In genomic region chr13:16282230-16282629, GRCm38 (mm10) we compare ENCODE assay signal across 27 mouse cellular contexts.
DNase-seq lines count a peak whose midpoint lies in the region; ATAC-seq and TF ChIP-seq lines count a peak whose summit lies in the region.
"Had no signal": no experiment of that assay in that cellular context is flagged by ENCODE, and none has a peak within 500 bp of the region (broad histone marks: within the 10 kb centered on the region; RNA-seq: fewer than 3 reads in every experiment).

No protein-coding gene starts in this region.

- no peaks in the 10 kb centered on the region for H3K9me3 ChIP-seq in heart, embryonic 12.5 days (replicated peaks)
- no peaks in the 10 kb centered on the region for H3K9me3 ChIP-seq in liver, embryonic 12.5 days (replicated peaks)
- no peaks in the 10 kb centered on the region for H3K9me3 ChIP-seq in lung, embryonic 16.5 days (ENCODE audit: control insufficient read depth, low read length)
- H3K9me3 ChIP-seq in stomach, embryonic 15.5 days: no peaks in the 10 kb centered on the region
- H3K9me3 ChIP-seq: hindbrain, embryonic 13.5 days; midbrain, embryonic 10.5 days; midbrain, embryonic 15.5 days; neural tube, embryonic 15.5 days had no signal

- ATAC-seq in heart, embryonic 12.5 days (ENCODE audit: insufficient number of reproducible peaks, low FRiP score): peak; percentile 66
- no peak for ATAC-seq in liver, embryonic 12.5 days
- peak; percentile 68; the same call in 1 of the 2 replicates for ATAC-seq in lung, embryonic 16.5 days (ENCODE audit: low read depth)
- no peak for ATAC-seq in stomach, embryonic 15.5 days (ENCODE audit: insufficient read depth, low FRiP score, low read depth)
- ATAC-seq: CD4-positive, CD25-positive, alpha-beta regulatory T cell, adult 4 months; forebrain, embryonic 16.5 days; intestine, postnatal 0 days; midbrain, embryonic 15.5 days had no signal

- no peak overlapping the region for H3K4me2 ChIP-seq in heart, embryonic 12.5 days
- H3K4me2 ChIP-seq in liver, embryonic 12.5 days: no peak overlapping the region
- H3K4me2 ChIP-seq in lung, embryonic 16.5 days (ENCODE audit: low read depth, low read length): no peak overlapping the region
- no peak overlapping the region for H3K4me2 ChIP-seq in stomach, embryonic 15.5 days
- H3K4me2 ChIP-seq: hindbrain, embryonic 13.5 days; midbrain, embryonic 15.5 days; neural tube, embryonic 15.5 days had no signal

- H3K27me3 ChIP-seq in heart, embryonic 12.5 days (replicated peaks): no peaks in the 10 kb centered on the region
- no peaks in the 10 kb centered on the region for H3K27me3 ChIP-seq in liver, adult 2 months (ENCODE audit: control insufficient read depth, insufficient read depth, low read length)
- no peaks in the 10 kb centered on the region for H3K27me3 ChIP-seq in liver, embryonic 12.5 days (replicated peaks)
- H3K27me3 ChIP-seq in lung, embryonic 16.5 days (ENCODE audit: control insufficient read depth, insufficient read depth, low read depth, low read length): no peaks in the 10 kb centered on the region
- no peaks in the 10 kb centered on the region for H3K27me3 ChIP-seq in stomach, embryonic 15.5 days (replicated peaks)
- H3K27me3 ChIP-seq: hindbrain, embryonic 13.5 days; midbrain, embryonic 15.5 days; neural tube, embryonic 15.5 days had no signal

- no peaks in the 10 kb centered on the region for H3K79me2 ChIP-seq in liver, adult 2 months (ENCODE audit: control insufficient read depth, insufficient read depth, low read length)

- WGBS in heart, embryonic 12.5 days: 19% methylated on average over 2 of the region's 2 CpGs
- WGBS in liver, adult 2 months: 25% methylated on average over 2 of the region's 2 CpGs
- WGBS in liver, embryonic 12.5 days (ENCODE audit: insufficient replicate concordance): 28% methylated on average over 2 of the region's 2 CpGs
- WGBS in lung, embryonic 16.5 days: 37% methylated on average over 2 of the region's 2 CpGs
- WGBS in stomach, embryonic 15.5 days: 42% methylated on average over 2 of the region's 2 CpGs

- no peak overlapping the region for H3K9ac ChIP-seq in heart, embryonic 12.5 days
- no peak overlapping the region for H3K9ac ChIP-seq in liver, adult 2 months (ENCODE audit: low read depth, low read length)
- H3K9ac ChIP-seq in liver, embryonic 12.5 days: no peak overlapping the region
- no peak overlapping the region for H3K9ac ChIP-seq in lung, embryonic 16.5 days (ENCODE audit: low read length)
- H3K9ac ChIP-seq in stomach, embryonic 15.5 days: no peak overlapping the region
- H3K9ac ChIP-seq: hindbrain, embryonic 13.5 days; midbrain, embryonic 15.5 days; neural tube, embryonic 15.5 days had no signal

- no peaks in the 10 kb centered on the region for H3K36me3 ChIP-seq in heart, embryonic 12.5 days
- no peaks in the 10 kb centered on the region for H3K36me3 ChIP-seq in liver, adult 2 months (ENCODE audit: control insufficient read depth, insufficient read depth, low read length)
- H3K36me3 ChIP-seq in liver, embryonic 12.5 days: no peaks in the 10 kb centered on the region
- H3K36me3 ChIP-seq in lung, embryonic 16.5 days (ENCODE audit: control insufficient read depth, insufficient read depth, low read length): no peaks in the 10 kb centered on the region
- H3K36me3 ChIP-seq in stomach, embryonic 15.5 days: no peaks in the 10 kb centered on the region
- H3K36me3 ChIP-seq: hindbrain, embryonic 13.5 days; midbrain, embryonic 10.5 days; midbrain, embryonic 15.5 days; neural tube, embryonic 15.5 days had no signal

- no peak for TF ChIP-seq POLR2A in liver, adult 2 months (IDR thresholded peaks at IDR 0.05; ENCODE audit: extremely low read depth, insufficient read depth, low read length)

- no peak overlapping the region for H3K4me3 ChIP-seq in heart, embryonic 12.5 days
- H3K4me3 ChIP-seq in liver, adult 2 months (ENCODE audit: insufficient read depth, low read depth, low read length): no peak overlapping the region
- no peak overlapping the region for H3K4me3 ChIP-seq in liver, embryonic 12.5 days
- no peak overlapping the region for H3K4me3 ChIP-seq in lung, embryonic 16.5 days (ENCODE audit: low read length)
- no peak overlapping the region for H3K4me3 ChIP-seq in stomach, embryonic 15.5 days (replicated peaks)
- H3K4me3 ChIP-seq: erythroblast, embryonic 14.5 days; hindbrain, embryonic 13.5 days; midbrain, embryonic 10.5 days; midbrain, embryonic 15.5 days; neural tube, embryonic 15.5 days had no signal

- no peak for TF ChIP-seq CTCF in liver, adult 2 months (IDR thresholded peaks at IDR 0.05; ENCODE audit: low read depth, low read length)

- no peak for DNase-seq in heart, postnatal 4 days
- DNase-seq in liver, adult 2 months (ENCODE audit: extremely low read depth, low read depth, low spot score): no peak
- DNase-seq in lung, postnatal 4 days: no peak
- no peak for DNase-seq in adrenal gland, postnatal 36 days
- DNase-seq: cerebellum, adult 18-20 months; cerebellum, postnatal 10 days; gastrocnemius, postnatal 10 days; heart, postnatal 36 days; kidney, adult 9 months; kidney, postnatal 10 days; layer of hippocampus, postnatal 36 days; left cerebral cortex, postnatal 4 days; retina, postnatal 1 day; right cerebral cortex, postnatal 14 days; thymus, postnatal 4 days had no signal

- H3K4me1 ChIP-seq in heart, embryonic 12.5 days (replicated peaks): peaks cover 30% of the 10 kb centered on the region
- peaks cover 24% of the 10 kb centered on the region for H3K4me1 ChIP-seq in liver, adult 2 months (ENCODE audit: control insufficient read depth, insufficient read depth, low read length)
- no peaks in the 10 kb centered on the region for H3K4me1 ChIP-seq in liver, embryonic 12.5 days
- H3K4me1 ChIP-seq in lung, embryonic 16.5 days (replicated peaks; ENCODE audit: control insufficient read depth, insufficient read depth, low read length): peaks cover 6% of the 10 kb centered on the region
- H3K4me1 ChIP-seq in stomach, embryonic 15.5 days: no peaks in the 10 kb centered on the region
- H3K4me1 ChIP-seq: hindbrain, embryonic 13.5 days; midbrain, embryonic 10.5 days; midbrain, embryonic 15.5 days; neural tube, embryonic 15.5 days had no signal

- peak overlapping the region; percentile 63 for H3K27ac ChIP-seq in heart, embryonic 12.5 days (ENCODE audit: poor library complexity, severe bottlenecking)
- peak overlapping the region; percentile 71 for H3K27ac ChIP-seq in liver, adult 2 months (replicated peaks; ENCODE audit: insufficient read depth, low read depth, low read length)
- no peak overlapping the region for H3K27ac ChIP-seq in liver, embryonic 12.5 days
- H3K27ac ChIP-seq in lung, embryonic 16.5 days (ENCODE audit: low read length): peak overlapping the region; percentile 83
- H3K27ac ChIP-seq in stomach, embryonic 15.5 days: peak overlapping the region; percentile 36; the same call in 1 of the 2 replicates
- H3K27ac ChIP-seq: hindbrain, embryonic 13.5 days; midbrain, embryonic 10.5 days; midbrain, embryonic 15.5 days; neural tube, embryonic 15.5 days had no signal

Comparison
In these comparisons a context has a peak if more than half of its experiments do, and no peak if none do; other contexts are left out.
1. ATAC-seq: peak in heart, embryonic 12.5 days (single experiment) and lung, embryonic 16.5 days (single experiment); none in liver, embryonic 12.5 days (single experiment) and stomach, embryonic 15.5 days (single experiment).